Mouse (Mus musculus): ENCODE data around the gene Cpne6. TPM values are rescaled to one million over a fixed set of nuclear protein-coding genes. Genes with fewer than 3 reads are reported as not detected.

The Cpne6 gene
- total RNA-seq, 2 experiments from 2014 or later, result 209 to 225 TPM

GRCm38 (mm10) chr14:55527940-55528339, 17.7 kb downstream of the Cpne6 start:
- DNase-seq (ENCODE audit: extremely low spot score in 1 of 2, low spot score in 2 of 2), result no peak
- intact Hi-C loops (cut with DNase I), result loop anchor here (2.0 kb wide), 1 partner anchor 31 kb away; no protein-coding TSS in a partner anchor
- peak; percentile 58 for TF ChIP-seq CTCF (IDR thresholded peaks at IDR 0.05)
- Histone ChIP-seq H3K27ac (no peak overlapping the region), H3K4me3 (no peak overlapping the region)

GRCm38 (mm10) chr14:55536116-55536745, 26.0 kb downstream of the Cpne6 start:
- DNase-seq (ENCODE audit: extremely low spot score in 1 of 2, low spot score in 2 of 2), result peak; percentile 42 to 47
- intact Hi-C loops (cut with DNase I), result no loop called here
- Histone ChIP-seq H3K4me3 (no peak overlapping the region), H3K27ac (no peak overlapping the region)
- peak; percentile 80 for TF ChIP-seq CTCF (IDR thresholded peaks at IDR 0.05)

DNA sequence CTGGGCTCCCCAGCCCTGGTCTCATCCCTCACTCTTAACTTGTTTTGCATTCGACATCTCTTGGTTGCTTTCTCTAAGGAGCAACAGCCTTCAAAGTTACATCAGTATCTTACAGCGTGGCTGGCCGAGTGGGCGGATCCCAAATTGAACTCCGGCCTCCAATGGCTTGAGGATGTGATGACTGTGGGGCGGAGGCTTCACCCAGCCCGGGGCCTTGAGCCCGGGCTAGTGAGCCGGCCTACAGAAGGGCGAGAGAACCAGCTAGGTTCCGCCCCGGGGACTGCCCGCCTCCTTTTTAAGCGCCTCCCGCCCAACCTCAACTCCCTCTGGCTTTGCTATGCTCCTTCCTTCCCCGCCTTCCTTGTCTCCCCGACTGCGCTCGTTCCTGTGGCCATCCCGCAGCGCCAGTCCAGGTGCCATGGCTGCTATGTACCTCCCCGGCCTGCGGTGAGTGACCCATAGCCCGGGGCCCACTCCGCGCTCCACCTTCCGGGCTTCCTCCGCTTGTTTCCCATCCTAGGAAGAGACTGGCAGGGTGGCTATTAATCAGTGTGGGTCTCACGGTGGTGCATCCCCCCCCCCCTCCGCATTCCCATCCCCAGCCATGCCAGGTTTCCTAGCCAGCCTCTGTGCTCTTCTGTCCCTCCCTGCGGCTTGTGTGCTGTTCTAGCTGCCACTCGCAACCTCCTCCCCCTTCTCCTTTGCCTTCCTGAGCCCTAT, 30.0 kb downstream of the Cpne6 start, which contains the start of gene Pck2:
TSS of gene Pck2 (plus strand) at position 200 of the 720 bp plus-strand sequence.
- intact Hi-C loops (cut with DNase I), result loop anchor here (2.0 kb wide), 1 partner anchor 17 kb away; no protein-coding TSS in a partner anchor
- DNase-seq (ENCODE audit: extremely low spot score in 1 of 2, low spot score in 2 of 2), result peak; percentile 75
- peak within 1 kb of the TSS; percentile 70 for H3K4me3 ChIP-seq
- H3K27ac ChIP-seq, result peak within 1 kb of the TSS; percentile 93
- no peak for TF ChIP-seq CTCF (IDR thresholded peaks at IDR 0.05)

DNA sequence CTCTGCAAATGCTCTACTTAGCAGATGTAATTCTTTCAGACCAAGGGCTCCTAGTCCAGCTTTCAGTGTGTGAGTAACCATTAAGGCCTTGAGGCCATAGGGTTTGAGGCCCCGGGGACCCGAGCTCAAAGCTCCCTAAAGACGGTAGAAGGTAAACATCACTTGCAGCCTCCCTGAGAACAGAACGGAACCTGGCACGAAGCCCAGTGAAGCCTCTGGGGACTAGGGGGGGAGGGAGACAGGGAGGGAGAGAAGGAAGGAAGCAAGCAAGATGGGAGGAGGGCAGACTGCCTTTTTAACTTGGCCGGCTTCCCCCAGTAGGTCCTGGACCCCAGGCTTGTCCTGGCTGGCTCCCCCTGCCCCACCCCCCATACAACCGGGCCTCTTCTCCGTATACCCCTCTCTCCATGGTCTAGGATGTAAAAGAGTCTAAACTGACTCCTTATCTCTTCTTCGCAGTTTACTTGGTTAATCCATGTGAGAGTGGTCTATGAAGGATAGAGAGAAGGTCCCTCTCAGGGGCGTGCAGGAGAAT, 30.6 kb downstream of the Cpne6 start:
- intact Hi-C loops (cut with DNase I), result loop anchor here (2.0 kb wide), 1 partner anchor 16 kb away; no protein-coding TSS in a partner anchor
- H3K27ac ChIP-seq, result peak overlapping the region; percentile 93
- no peak for TF ChIP-seq CTCF (IDR thresholded peaks at IDR 0.05)
- DNase-seq (ENCODE audit: extremely low spot score in 1 of 2, low spot score in 2 of 2), result peak; percentile 71 to 83
- H3K4me3 ChIP-seq, result peak overlapping the region; percentile 70

GRCm38 (mm10) chr14:55542268-55542667, 32.0 kb downstream of the Cpne6 start:
- Histone ChIP-seq H3K4me3 (no peak overlapping the region), H3K27ac (no peak overlapping the region)
- intact Hi-C loops (cut with DNase I), result no loop called here
- no peak for DNase-seq (ENCODE audit: extremely low spot score in 1 of 2, low spot score in 2 of 2)
- TF ChIP-seq CTCF (IDR thresholded peaks at IDR 0.05), result no peak

- no peak for DNase-seq (ENCODE audit: extremely low spot score in 1 of 2, low spot score in 2 of 2)
- no peak for TF ChIP-seq CTCF (IDR thresholded peaks at IDR 0.05)
- Histone ChIP-seq H3K27ac (no peak overlapping the region), H3K4me3 (no peak overlapping the region)
- intact Hi-C loops (cut with DNase I), result no loop called here
These were observed 34.1 kb downstream of the Cpne6 start for GRCm38 (mm10) chr14:55544334-55544733.

GRCm38 (mm10) chr14:55550191-55550590, 39.9 kb downstream of the Cpne6 start:
- DNase-seq (ENCODE audit: extremely low spot score in 1 of 2, low spot score in 2 of 2), result no peak
- Histone ChIP-seq H3K4me3 (no peak overlapping the region), H3K27ac (no peak overlapping the region)
- intact Hi-C loops (cut with DNase I), result no loop called here
- TF ChIP-seq CTCF (IDR thresholded peaks at IDR 0.05), result no peak

DNA sequence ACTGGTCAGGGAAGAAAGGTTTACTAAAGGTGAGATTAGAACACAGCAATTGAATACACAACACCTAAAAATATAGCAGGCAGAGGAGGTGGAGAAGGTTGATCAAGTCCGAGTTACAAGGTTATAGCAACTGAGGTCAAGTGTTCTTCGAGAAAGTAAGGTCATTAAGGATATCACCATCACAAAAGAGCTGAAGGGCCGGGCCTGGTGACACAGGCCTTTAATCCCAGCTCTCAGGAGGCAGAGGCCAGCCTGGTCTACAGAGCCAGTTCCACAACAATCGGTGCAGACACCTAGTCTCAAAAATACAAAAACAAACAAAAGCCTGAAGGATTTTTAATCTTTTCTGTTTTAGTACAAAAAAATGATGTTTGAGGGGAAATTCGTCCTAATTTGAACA, 41.1 kb downstream of the Cpne6 start:
- no peak for DNase-seq (ENCODE audit: extremely low spot score in 1 of 2, low spot score in 2 of 2)
- TF ChIP-seq CTCF (IDR thresholded peaks at IDR 0.05), result no peak
- intact Hi-C loops (cut with DNase I), result no loop called here
- H3K4me3 ChIP-seq, result no peak overlapping the region
- H3K27ac ChIP-seq, result no peak overlapping the region

- Histone ChIP-seq H3K4me3 (no peak overlapping the region), H3K27ac (no peak overlapping the region)
- intact Hi-C loops (cut with DNase I), result no loop called here
- no peak for TF ChIP-seq CTCF (IDR thresholded peaks at IDR 0.05)
- DNase-seq (ENCODE audit: extremely low spot score in 1 of 2, low spot score in 2 of 2), result no peak
These were observed 41.5 kb downstream of the Cpne6 start for GRCm38 (mm10) chr14:55551794-55552193.

- intact Hi-C loops (cut with DNase I), result no loop called here
- Histone ChIP-seq H3K27ac (no peak overlapping the region), H3K4me3 (no peak overlapping the region)
- no peak for TF ChIP-seq CTCF (IDR thresholded peaks at IDR 0.05)
- DNase-seq (ENCODE audit: extremely low spot score in 1 of 2, low spot score in 2 of 2), result no peak
These were observed 44.4 kb downstream of the Cpne6 start for GRCm38 (mm10) chr14:55554635-55555034.

DNA sequence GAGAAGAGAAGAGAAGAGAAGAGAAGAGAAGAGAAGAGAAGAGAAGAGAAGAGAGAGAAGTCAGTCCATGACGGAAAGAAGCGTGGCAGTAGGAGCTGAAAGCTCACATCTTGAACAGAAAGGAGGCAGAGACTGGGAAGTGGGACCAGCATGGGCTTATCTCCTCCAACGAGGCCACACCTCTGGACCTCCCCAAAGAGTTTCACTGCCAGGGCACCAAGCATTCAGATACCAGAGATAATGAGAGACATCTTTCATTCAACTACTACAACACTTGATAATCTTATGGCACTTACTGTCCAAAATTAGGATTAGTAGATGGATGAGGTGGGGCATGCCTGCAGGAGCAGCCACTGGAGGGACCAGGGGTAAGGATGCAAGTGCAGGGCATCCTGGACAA, 45.5 kb downstream of the Cpne6 start:
- intact Hi-C loops (cut with DNase I), result loop anchor here (2.0 kb wide), 1 partner anchor 15 kb away; the partner anchor contains the start of gene Pck2
- H3K27ac ChIP-seq, result no peak overlapping the region
- H3K4me3 ChIP-seq, result no peak overlapping the region
- DNase-seq (ENCODE audit: extremely low spot score in 1 of 2, low spot score in 2 of 2), result no peak
- no peak for TF ChIP-seq CTCF (IDR thresholded peaks at IDR 0.05)

- no peak overlapping the region for H3K4me3 ChIP-seq
- intact Hi-C loops (cut with DNase I), result loop anchor here (1.0 to 2.0 kb wide), 2 partner anchors 16 to 60 kb away; partner anchors contain the start of gene Pck2
- H3K27ac ChIP-seq, result no peak overlapping the region
- peak; percentile 70 to 74 for DNase-seq (ENCODE audit: extremely low spot score in 1 of 2, low spot score in 2 of 2)
- peak; percentile 80 for TF ChIP-seq CTCF (IDR thresholded peaks at IDR 0.05)
These were observed 46.8 kb downstream of the Cpne6 start for GRCm38 (mm10) chr14:55557003-55557402.

All from left cerebral cortex, adult 2 months (tissue).